Mouse (Mus musculus): ENCODE measurements around the gene Usp17le. TPM values are rescaled to one million over a fixed set of nuclear protein-coding genes. Genes with fewer than 3 reads are reported as not detected.

Gene Usp17le
- total RNA-seq (2023): not detected

GRCm38 (mm10) chr7:104777370-104777769 is at the start of gene Usp17le:
Usp17le (minus strand) TSS chr7:104777470.

Other genes with a start within 250 kb of the Usp17le start
- gene Olfr651, start 227.3 kb downstream of the Usp17le start, total RNA-seq (2023): not detected
- not detected for gene Olfr652, start 216.6 kb downstream of the Usp17le start, total RNA-seq (2023)
- gene Olfr653, start 200.2 kb downstream of the Usp17le start, total RNA-seq (2023): not detected
- gene Olfr654, start 190.4 kb downstream of the Usp17le start, total RNA-seq (2023): not detected
- gene Olfr655, start 175.7 kb downstream of the Usp17le start, total RNA-seq (2023): not detected
- gene Olfr656, start 163.5 kb downstream of the Usp17le start, total RNA-seq (2023): not detected
- not detected for gene Olfr657, start 152.7 kb downstream of the Usp17le start, total RNA-seq (2023)
- gene Olfr658, start 130.2 kb downstream of the Usp17le start, total RNA-seq (2023): 0.18 TPM
- not detected for gene Olfr659, start 110.7 kb downstream of the Usp17le start, total RNA-seq (2023)
- gene Olfr661, start 91.0 kb downstream of the Usp17le start, total RNA-seq (2023): not detected
- not detected for gene Usp17lb, start 65.1 kb upstream of the Usp17le start, total RNA-seq (2023)
- not detected for gene Usp17la, start 79.5 kb upstream of the Usp17le start, total RNA-seq (2023)
- gene Olfr665, start 100.6 kb upstream of the Usp17le start, total RNA-seq (2023): not detected
- not detected for gene Olfr666, start 118.5 kb upstream of the Usp17le start, total RNA-seq (2023)
- gene Olfr667, start 144.0 kb upstream of the Usp17le start, total RNA-seq (2023): not detected
- gene Olfr668, start 150.6 kb upstream of the Usp17le start, total RNA-seq (2023): not detected
- gene Olfr669, start 156.8 kb upstream of the Usp17le start, total RNA-seq (2023): not detected
- gene Olfr670, start 185.2 kb upstream of the Usp17le start, total RNA-seq (2023): not detected
- gene Olfr671, start 201.7 kb upstream of the Usp17le start, total RNA-seq (2023): not detected
- not detected for gene Olfr672, start 224.6 kb upstream of the Usp17le start, total RNA-seq (2023)

Measured in CD4-positive naive resting alpha-beta T cell, adult 76 days (primary cell).